Mouse (Mus musculus) neural tube, embryonic 11.5 days (tissue): ENCODE results near the gene Cd82. TPM values are rescaled to one million over a fixed set of nuclear protein-coding genes. Genes with fewer than 3 reads are reported as not detected.

Experiments
- ATAC-seq: fragments of 200-750 bp; cut with Nextera tagmentation; 2 replicates; pipeline ENCODE4 v1.8.0; 2017; ENCODE audit warnings: moderate number of reproducible peaks, mild to moderate bottlenecking, moderate TSS enrichment, moderate library complexity; ENCODE audit not compliant: insufficient read depth, low FRiP score, low TSS enrichment
- DNase-seq: peaks from one replicate; pipeline ENCODE4 v3.0.0-alpha.2; 2015; ENCODE audit warnings: low spot score
- H3K27ac ChIP-seq: fragments of 300-500 bp; sonication (generic); 2 replicates; pipeline ENCODE4 v1.5.1; 2014; ENCODE audit warnings: low read depth, mild to moderate bottlenecking, low read length
- H3K27me3 ChIP-seq: fragments of 300-500 bp; sonication (generic); 2 replicates; pipeline ENCODE4 v1.6.1; 2014; ENCODE audit warnings: mild to moderate bottlenecking, low read length, mixed read lengths; ENCODE audit not compliant: control insufficient read depth, insufficient read depth
- H3K36me3 ChIP-seq: fragments of 300-500 bp; sonication (generic); 2 replicates; pipeline ENCODE4 v1.6.1; 2014; ENCODE audit warnings: mild to moderate bottlenecking, low read length, moderate library complexity, mixed read lengths; ENCODE audit not compliant: control insufficient read depth, insufficient read depth
- H3K4me1 ChIP-seq: fragments of 300-500 bp; sonication (generic); 2 replicates; pipeline ENCODE4 v1.6.1; 2014; ENCODE audit warnings: low read length, mixed read lengths; ENCODE audit not compliant: control insufficient read depth, insufficient read depth
- H3K4me2 ChIP-seq: fragments of 300-500 bp; sonication (generic); 2 replicates; pipeline ENCODE4 v1.6.1; 2014; ENCODE audit warnings: low read depth, mild to moderate bottlenecking, moderate library complexity
- H3K4me3 ChIP-seq: fragments of 300-500 bp; sonication (generic); 2 replicates; pipeline ENCODE4 v1.5.1; 2014; ENCODE audit warnings: low read depth, low read length
- H3K9ac ChIP-seq: fragments of 300-500 bp; sonication (generic); 2 replicates; pipeline ENCODE4 v1.6.1; 2014; ENCODE audit warnings: mild to moderate bottlenecking, low read length
- H3K9me3 ChIP-seq: fragments of 300-500 bp; sonication (generic); 2 replicates; pipeline ENCODE4 v1.6.1; 2016; ENCODE audit warnings: low read length; ENCODE audit not compliant: control insufficient read depth
- WGBS: fragments of 180-500 bp; shearing (Covaris S2); extraction: QIAGEN DNeasy Blood & Tissue Kit; methylation state at CpG from one replicate; pipeline ENCODE4 v1.1.7; 2014; 5-methylcytosine and 5-hydroxymethylcytosine counted together
- polyA plus RNA-seq: library from polyadenylated mRNA; unstranded; fragments of >200 nt; fragmentation: Nextera tagmentation; extraction: Ambion mirVana; gene quantifications from 2 replicates; pipeline ENCODE4 v1.2.1, GENCODE M21; 2014

Cd82 gene
- polyA plus RNA-seq, 1 experiment from 2014 or later, result 5.4 TPM

GRCm38 (mm10) chr2:93431575-93432325, 31.2 kb downstream of the Cd82 start:
- 0 out of 2 replicates have a peak, but pooled peaks cover 5% of the 10 kb centered on the region for H3K4me1 ChIP-seq
- H3K27ac ChIP-seq, result no peak overlapping the region
- H3K4me2 ChIP-seq, result no peak overlapping the region
- H3K9ac ChIP-seq, result no peak overlapping the region
- ATAC-seq, result no peak
- DNase-seq, result no peak
- no peak overlapping the region for H3K4me3 ChIP-seq
- no peaks in the 10 kb centered on the region for H3K27me3 ChIP-seq
- H3K9me3 ChIP-seq, result no peaks in the 10 kb centered on the region
- H3K36me3 ChIP-seq, result no peaks in the 10 kb centered on the region
- WGBS, result 78% methylated on average over 5 of the region's 5 CpGs

- H3K36me3 ChIP-seq, result no peaks in the 10 kb centered on the region
- WGBS, result 80% methylated on average over 5 of the region's 5 CpGs
- no peak overlapping the region for H3K4me3 ChIP-seq
- no peak for ATAC-seq
- H3K27ac ChIP-seq, result no peak overlapping the region
- H3K4me2 ChIP-seq, result no peak overlapping the region
- no peak overlapping the region for H3K9ac ChIP-seq
- H3K9me3 ChIP-seq, result no peaks in the 10 kb centered on the region
- 0 out of 2 replicates have a peak, but pooled peaks cover 6% of the 10 kb centered on the region for H3K4me1 ChIP-seq
- no peaks in the 10 kb centered on the region for H3K27me3 ChIP-seq
- DNase-seq, result no peak
Observed at GRCm38 (mm10) chr2:93430993-93431392, 31.9 kb downstream of the Cd82 start.

- H3K4me2 ChIP-seq, result no peak overlapping the region
- no peak for DNase-seq
- ATAC-seq, result no peak
- H3K9ac ChIP-seq, result no peak overlapping the region; the same call in 1 of the 2 replicates
- H3K4me1 ChIP-seq, result 0 out of 2 replicates have a peak, but pooled peaks cover 6% of the 10 kb centered on the region
- no peaks in the 10 kb centered on the region for H3K36me3 ChIP-seq
- no peak overlapping the region for H3K4me3 ChIP-seq
- no peak overlapping the region for H3K27ac ChIP-seq
- H3K9me3 ChIP-seq, result no peaks in the 10 kb centered on the region
- no peaks in the 10 kb centered on the region for H3K27me3 ChIP-seq
- 72% methylated on average over 11 of the region's 11 CpGs for WGBS
Observed at GRCm38 (mm10) chr2:93428004-93428531, 34.9 kb downstream of the Cd82 start.

- Histone ChIP-seq H3K27me3 (no peaks in the 10 kb centered on the region), H3K9ac (no peak overlapping the region), H3K9me3 (no peaks in the 10 kb centered on the region), H3K27ac (no peak overlapping the region), H3K4me1 (0 out of 2 replicates have a peak, but pooled peaks cover 6% of the 10 kb centered on the region), H3K4me3 (no peak overlapping the region), H3K36me3 (no peaks in the 10 kb centered on the region), H3K4me2 (no peak overlapping the region)
- WGBS, result 63% methylated on average over 8 of the region's 8 CpGs
- DNase-seq, result no peak
- no peak for ATAC-seq
Observed at GRCm38 (mm10) chr2:93427000-93427715, 35.8 kb downstream of the Cd82 start.

GRCm38 (mm10) chr2:93425810-93426209, 37.1 kb downstream of the Cd82 start:
- H3K9ac ChIP-seq, result no peak overlapping the region
- H3K27me3 ChIP-seq, result no peaks in the 10 kb centered on the region
- H3K4me2 ChIP-seq, result no peak overlapping the region
- H3K27ac ChIP-seq, result no peak overlapping the region
- H3K4me1 ChIP-seq, result 0 out of 2 replicates have a peak, but pooled peaks cover 6% of the 10 kb centered on the region
- H3K9me3 ChIP-seq, result no peaks in the 10 kb centered on the region
- 33% methylated on average over 4 of the region's 4 CpGs for WGBS
- H3K4me3 ChIP-seq, result no peak overlapping the region
- DNase-seq (no peak), ATAC-seq (no peak)
- no peaks in the 10 kb centered on the region for H3K36me3 ChIP-seq

- 93% methylated on average over 9 of the region's 9 CpGs for WGBS
- no peak for DNase-seq
- H3K27me3 ChIP-seq, result no peaks in the 10 kb centered on the region
- no peak overlapping the region for H3K4me2 ChIP-seq
- no peak overlapping the region for H3K27ac ChIP-seq
- no peak for ATAC-seq
- H3K9ac ChIP-seq, result no peak overlapping the region
- H3K36me3 ChIP-seq, result no peaks in the 10 kb centered on the region
- 0 out of 2 replicates have a peak, but pooled peaks cover 6% of the 10 kb centered on the region for H3K4me1 ChIP-seq
- no peaks in the 10 kb centered on the region for H3K9me3 ChIP-seq
- H3K4me3 ChIP-seq, result no peak overlapping the region
Observed at GRCm38 (mm10) chr2:93424307-93424984, 38.5 kb downstream of the Cd82 start.

GRCm38 (mm10) chr2:93421320-93421719, 41.6 kb downstream of the Cd82 start:
- no peaks in the 10 kb centered on the region for H3K9me3 ChIP-seq
- H3K36me3 ChIP-seq, result no peaks in the 10 kb centered on the region
- H3K9ac ChIP-seq, result no peak overlapping the region
- H3K4me3 ChIP-seq, result no peak overlapping the region
- no peaks in the 10 kb centered on the region for H3K27me3 ChIP-seq
- ATAC-seq (no peak), DNase-seq (peak; percentile 84)
- H3K4me1 ChIP-seq, result no peaks in the 10 kb centered on the region
- H3K27ac ChIP-seq, result no peak overlapping the region
- H3K4me2 ChIP-seq, result no peak overlapping the region
- WGBS, result 30% methylated on average over 7 of the region's 7 CpGs

GRCm38 (mm10) chr2:93419971-93420370, 43.0 kb downstream of the Cd82 start:
- ATAC-seq (no peak), DNase-seq (no peak)
- no peak overlapping the region for H3K27ac ChIP-seq
- H3K4me2 ChIP-seq, result no peak overlapping the region
- no peak overlapping the region for H3K9ac ChIP-seq
- no peaks in the 10 kb centered on the region for H3K4me1 ChIP-seq
- no peaks in the 10 kb centered on the region for H3K27me3 ChIP-seq
- H3K4me3 ChIP-seq, result no peak overlapping the region
- no peaks in the 10 kb centered on the region for H3K9me3 ChIP-seq
- H3K36me3 ChIP-seq, result no peaks in the 10 kb centered on the region
- 88% methylated on average over 12 of the region's 12 CpGs for WGBS
